Mouse (Mus musculus): Measurements from ENCODE around the gene Mvb12a. TPM values are rescaled to one million over a fixed set of nuclear protein-coding genes. Genes with fewer than 3 reads are reported as not detected.

Gene Mvb12a
- total RNA-seq, 2 experiments from 2014 or later: 28.4 to 28.5 TPM

- no peak for DNase-seq
These were observed 51.0 kb downstream of the Mvb12a start for GRCm38 (mm10) chr8:71593556-71594323.

- no peak for DNase-seq
These were observed 51.6 kb downstream of the Mvb12a start for GRCm38 (mm10) chr8:71594324-71594722.

- DNase-seq: peak; percentile 88 to 91
These were observed 53.1 kb downstream of the Mvb12a start for GRCm38 (mm10) chr8:71595862-71596261.

GRCm38 (mm10) chr8:71596384-71596783 is 53.7 kb downstream of the Mvb12a start:
- no peak for DNase-seq

GRCm38 (mm10) chr8:71596798-71597197 is 54.1 kb downstream of the Mvb12a start:
- peak in 1 of 2 experiments; percentile 32 for DNase-seq

- DNase-seq: no peak
These were observed 54.7 kb downstream of the Mvb12a start, which contains the start of gene Fam129c for GRCm38 (mm10) chr8:71597451-71597850. TSS of gene Fam129c (plus strand) at chr8:71597648.

Other genes starting within 250 kb of the Mvb12a start
- 100 to 1,000 TPM; 163 to 174 TPM for gene Use1, start 176.1 kb upstream of the Mvb12a start, total RNA-seq (2021)
- gene Ocel1, start 171.6 kb upstream of the Mvb12a start, total RNA-seq (2021): 10 to 100 TPM; 14.2 to 14.9 TPM
- 10 to 100 TPM; 48.0 to 53.8 TPM for gene Nr2f6, start 161.0 kb upstream of the Mvb12a start, total RNA-seq (2021)
- 10 to 100 TPM; 20.4 to 23.2 TPM for gene Ushbp1, start 147.1 kb upstream of the Mvb12a start, total RNA-seq (2021)
- gene Babam1, start 146.1 kb upstream of the Mvb12a start, total RNA-seq (2021): 10 to 100 TPM; 67.9 to 69.8 TPM
- not detected for gene Ankle1, start 136.9 kb upstream of the Mvb12a start, total RNA-seq (2021)
- 10 to 100 TPM; 23.8 to 26.6 TPM for gene Abhd8, start 79.3 kb upstream of the Mvb12a start, total RNA-seq (2021)
- gene Mrpl34, start 78.0 kb upstream of the Mvb12a start, total RNA-seq (2021): 100 to 1,000 TPM; 126 to 127 TPM
- 10 to 100 TPM; 31.4 to 32.1 TPM for gene Dda1, start 73.7 kb upstream of the Mvb12a start, total RNA-seq (2021)
- gene Ano8, start 57.0 kb upstream of the Mvb12a start, total RNA-seq (2021): 10 to 100 TPM; 16.6 to 16.9 TPM
- 10 to 100 TPM; 19.1 to 22.2 TPM for gene Gtpbp3, start 54.8 kb upstream of the Mvb12a start, total RNA-seq (2021)
- gene Plvap, start 31.2 kb upstream of the Mvb12a start, total RNA-seq (2021): 10 to 100 TPM; 23.0 to 30.9 TPM
- gene Ccdc194, start 17.2 kb upstream of the Mvb12a start, total RNA-seq (2021): not detected
- 10 to 100 TPM; 19.3 to 40.2 TPM for gene Bst2, start 5.5 kb upstream of the Mvb12a start, total RNA-seq (2021)
- under 1 TPM; 0.42 to 0.51 TPM for gene Tmem221, start 15.9 kb downstream of the Mvb12a start, total RNA-seq (2021)
- under 1 TPM; 0.15 TPM for gene Nxnl1, start 23.7 kb downstream of the Mvb12a start, total RNA-seq (2021)
- gene Slc27a1, start 26.0 kb downstream of the Mvb12a start, total RNA-seq (2021): 100 to 1,000 TPM; 162 to 202 TPM
- gene Pgls, start 49.3 kb downstream of the Mvb12a start, total RNA-seq (2021): 10 to 100 TPM; 66.5 to 72.2 TPM
- gene Fam129c, start 54.7 kb downstream of the Mvb12a start, total RNA-seq (2021): 1 to 10 TPM in 1 of 2 experiments, under 1 TPM in 1; 0.99 to 1.0 TPM
- gene Colgalt1, start 68.1 kb downstream of the Mvb12a start, total RNA-seq (2021): 10 to 100 TPM; 41.6 to 42.4 TPM
- gene Unc13a, start 128.8 kb downstream of the Mvb12a start, total RNA-seq (2021): under 1 TPM; 0.55 to 0.87 TPM
- 1 to 10 TPM; 7.3 to 8.3 TPM for gene Jak3, start 133.4 kb downstream of the Mvb12a start, total RNA-seq (2021)
- gene Insl3, start 146.3 kb downstream of the Mvb12a start, total RNA-seq (2021): 1 to 10 TPM; 1.3 to 1.6 TPM
- 1 to 10 TPM; 4.9 to 5.9 TPM for gene B3gnt3, start 158.9 kb downstream of the Mvb12a start, total RNA-seq (2021)
- gene Fcho1, start 182.8 kb downstream of the Mvb12a start, total RNA-seq (2021): 1 to 10 TPM in 1 of 2 experiments, under 1 TPM in 1; 0.79 to 2.4 TPM

All from heart, adult 18-20 months (tissue).